Mouse (Mus musculus) thymus, adult 2 months (tissue): Measurements from ENCODE around the gene Abhd17c.

Experiments
- CTCF ChIP-seq: fragments of 200-500 bp; IDR thresholded peaks from 2 replicates; pipeline ENCODE4 v1.5.1; 2012; ENCODE audit warnings: mild to moderate bottlenecking, control low read depth, low read length, moderate library complexity, borderline replicate concordance; ENCODE audit not compliant: control insufficient read depth, poor library complexity, insufficient read depth; ENCODE audit errors: extremely low read depth
- POLR2A ChIP-seq: fragments of 200-500 bp; IDR thresholded peaks from 2 replicates; pipeline ENCODE4 v1.6.1; 2012; ENCODE audit warnings: mild to moderate bottlenecking, low read length, control low read depth, moderate library complexity; ENCODE audit not compliant: control insufficient read depth, poor library complexity, insufficient read depth; ENCODE audit errors: extremely low read depth

DNA sequence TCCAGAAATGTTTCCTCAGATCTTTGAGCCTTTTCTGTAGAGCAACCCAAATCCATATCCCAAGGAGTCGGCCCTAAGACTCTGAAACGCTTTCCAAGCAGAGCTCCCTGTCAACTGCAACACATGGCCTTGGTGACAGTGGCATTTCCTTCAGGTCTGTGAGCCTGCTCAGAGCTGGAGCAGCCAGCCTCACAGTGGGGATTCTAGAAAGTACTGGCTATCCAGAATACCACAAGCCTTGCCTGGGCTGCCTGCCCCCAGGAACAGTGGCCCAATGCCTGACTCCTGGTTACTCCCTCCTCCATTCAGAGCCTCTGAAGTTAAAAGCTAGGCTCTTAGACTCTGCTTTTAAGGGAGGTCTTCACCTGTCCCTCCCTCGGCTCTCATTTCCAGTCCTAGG is 77.8 kb downstream of the Abhd17c start:
- TF ChIP-seq CTCF (no peak), POLR2A (no peak)
